Mouse (Mus musculus): ENCODE results near the gene Slc35a1. TPM values are rescaled to one million over a fixed set of nuclear protein-coding genes. Genes with fewer than 3 reads are reported as not detected.

The Slc35a1 gene
- total RNA-seq (2023), result 10 to 100 TPM in 1 of 2 experiments, 1 to 10 TPM in 1; 6.9 to 11.1 TPM

GRCm38 (mm10) chr4:34686874-34687567, at the start of gene Slc35a1:
Gene Slc35a1, minus strand, starts transcription at chr4:34687438.

GRCm38 (mm10) chr4:34729851-34730341, 42.7 kb upstream of the Slc35a1 start, which contains the start of gene Cfap206:
Gene Cfap206, minus strand, starts transcription at chr4:34730206.

DNA sequence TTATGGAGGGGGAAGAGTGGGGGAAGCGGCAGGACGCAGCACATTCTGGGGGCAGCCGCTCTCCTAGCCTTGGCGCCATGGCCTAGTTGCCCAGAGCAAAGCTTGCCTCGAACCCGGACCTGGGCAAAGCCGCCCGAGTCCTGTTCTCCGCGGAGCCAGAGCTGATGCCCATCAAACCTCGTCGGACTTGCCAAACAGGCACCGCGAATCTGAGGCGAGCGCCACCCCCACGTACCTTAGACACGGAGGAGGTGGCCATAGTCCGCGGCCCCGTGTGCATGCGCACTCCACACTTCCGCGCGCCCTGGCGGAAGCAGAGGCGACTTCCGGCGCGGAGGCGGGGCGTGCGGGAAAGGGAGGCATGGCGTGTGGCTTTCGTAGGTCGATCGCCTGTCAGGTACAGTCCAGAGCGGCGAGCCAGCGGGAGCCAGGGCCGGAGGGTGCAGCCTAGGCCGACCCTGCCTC, 72.6 kb downstream of the Slc35a1 start, which contains the start of the genes Orc3 and Rars2:
Gene Orc3, minus strand, starts transcription at position 315 of the 465 bp plus-strand sequence.
Gene Rars2, plus strand, starts transcription at position 328 of the 465 bp plus-strand sequence.

Other genes with a start within 250 kb of the Slc35a1 start
- gene Akirin2, start 136.5 kb downstream of the Slc35a1 start, total RNA-seq (2023), result 10 to 100 TPM; 44.8 to 46.4 TPM
- 10 to 100 TPM; 35.7 to 48.5 TPM for gene Orc3, start 72.5 kb downstream of the Slc35a1 start, total RNA-seq (2023)
- gene Rars2, start 72.5 kb downstream of the Slc35a1 start, total RNA-seq (2023), result 10 to 100 TPM in 1 of 2 experiments, 1 to 10 TPM in 1; 7.6 to 12.9 TPM
- gene Cfap206, start 42.8 kb upstream of the Slc35a1 start, total RNA-seq (2023), result not detected
- gene Gm136, start 68.8 kb upstream of the Slc35a1 start, total RNA-seq (2023), result not detected
- gene Smim8, start 91.0 kb upstream of the Slc35a1 start, total RNA-seq (2023), result 1 to 10 TPM; 5.2 to 7.4 TPM
- gene Zfp292, start 195.5 kb upstream of the Slc35a1 start, total RNA-seq (2023), result 10 to 100 TPM; 19.2 to 20.1 TPM
- gene Cga, start 206.3 kb upstream of the Slc35a1 start, total RNA-seq (2023), result not detected